Mouse (Mus musculus): ENCODE data around the gene Mbnl1.

Gene Mbnl1

DNA sequence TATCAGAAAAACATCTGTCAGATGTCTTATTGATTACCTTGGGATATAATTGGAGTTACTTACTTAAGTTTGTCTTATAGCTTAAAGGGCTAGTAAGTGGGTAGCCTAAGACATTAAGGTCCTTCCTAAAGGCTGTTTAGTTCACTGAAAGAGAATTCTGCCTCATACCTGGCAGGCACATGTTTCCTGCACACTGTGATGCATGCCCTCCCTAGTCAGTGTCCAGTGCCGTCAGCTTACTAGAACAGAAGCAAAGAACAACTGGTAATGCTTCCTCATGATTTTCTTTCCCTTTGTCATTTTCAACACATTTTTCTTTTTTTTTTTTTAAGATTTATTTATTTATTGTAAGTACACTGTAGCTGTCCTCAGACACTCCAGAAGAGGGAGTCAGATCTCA, 51.5 kb downstream of the Mbnl1 start:
- no peak for DNase-seq

- no peak for DNase-seq
Observed at GRCm38 (mm10) chr3:60531286-60531685, 58.7 kb downstream of the Mbnl1 start.

GRCm38 (mm10) chr3:60531826-60532225, 59.2 kb downstream of the Mbnl1 start:
- DNase-seq = no peak

DNA sequence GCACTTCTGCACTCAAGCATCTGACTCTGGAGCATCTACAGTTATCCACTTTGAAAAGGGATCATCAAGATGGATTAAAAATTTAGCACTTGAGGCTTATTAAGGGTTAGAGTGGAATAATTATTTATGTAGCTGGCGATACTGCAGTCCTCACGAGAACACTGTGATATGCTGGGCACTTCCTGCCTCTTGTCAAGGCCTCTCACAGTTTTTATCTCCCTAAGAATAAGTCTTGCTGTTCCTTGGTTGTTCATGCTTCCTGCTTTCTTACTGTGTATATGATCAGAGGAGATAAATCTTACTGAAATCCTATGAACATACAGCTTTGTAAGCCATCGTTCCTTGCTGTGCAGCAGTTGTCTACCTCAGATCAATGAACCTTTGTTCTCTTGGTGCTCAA, 62.6 kb downstream of the Mbnl1 start:
- no peak for DNase-seq

DNA sequence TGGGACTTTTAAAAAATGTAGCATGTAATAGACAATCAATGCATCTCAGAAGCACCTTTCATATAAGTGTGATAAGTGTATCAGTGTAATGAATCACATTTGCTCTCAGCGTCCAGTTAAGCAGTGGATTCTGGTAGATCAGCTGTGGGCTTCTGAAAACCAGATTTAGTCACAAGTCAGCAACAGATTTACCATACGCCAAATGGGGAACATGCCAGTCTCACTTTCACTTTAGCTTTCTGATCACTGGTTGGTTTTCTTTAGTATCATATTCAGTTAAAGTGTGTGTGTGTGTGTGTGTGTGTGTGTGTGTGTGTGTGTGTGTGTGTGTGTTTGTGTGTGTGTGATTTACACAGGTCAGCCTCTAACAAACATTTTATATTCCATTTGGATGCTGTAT, 64.4 kb downstream of the Mbnl1 start:
- no peak for DNase-seq

GRCm38 (mm10) chr3:60538214-60538971, 65.8 kb downstream of the Mbnl1 start:
- no peak for DNase-seq

GRCm38 (mm10) chr3:60541121-60541520, 68.5 kb downstream of the Mbnl1 start:
- no peak for DNase-seq

DNA sequence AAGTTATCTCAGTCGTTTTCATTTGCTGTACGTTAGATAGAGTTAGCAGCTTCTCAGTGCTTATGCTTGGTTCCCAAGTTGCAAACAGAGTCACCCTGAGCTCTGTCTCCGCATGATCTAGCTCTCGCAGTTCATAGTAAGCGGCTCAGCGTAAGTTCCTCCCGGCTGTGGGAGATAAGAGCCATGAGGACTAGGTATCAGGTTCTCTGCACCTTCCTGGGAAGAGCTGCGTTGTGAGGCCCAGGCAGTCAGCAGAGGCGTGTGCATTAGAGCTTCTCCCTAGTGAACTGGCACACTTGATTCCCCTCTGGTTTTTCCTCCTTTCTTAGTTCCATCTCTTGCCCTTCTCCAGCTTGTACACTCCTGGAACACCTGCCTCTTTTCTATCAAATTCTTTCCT, 73.6 kb downstream of the Mbnl1 start:
- no peak for DNase-seq

- no peak for DNase-seq
Observed at GRCm38 (mm10) chr3:60546904-60547303, 74.3 kb downstream of the Mbnl1 start.

DNA sequence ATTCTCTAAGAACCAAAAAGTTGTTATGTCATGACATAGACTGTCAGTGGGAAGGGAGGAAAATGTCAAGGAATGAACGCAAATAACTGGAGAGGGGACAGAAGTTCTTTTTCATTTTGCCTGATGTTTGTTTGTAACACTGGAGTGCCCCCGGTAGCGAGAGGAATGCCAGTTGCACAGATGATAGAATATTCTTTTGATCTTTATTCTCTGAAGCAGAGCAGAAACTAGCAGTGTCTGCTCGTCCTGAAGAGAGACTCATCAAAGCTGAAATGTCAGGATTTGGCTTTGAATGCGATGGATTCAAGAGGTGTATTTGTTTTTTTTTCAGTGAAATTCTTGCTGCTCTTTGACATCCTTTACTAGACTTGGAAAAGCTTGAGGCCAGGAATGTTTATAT, 77.9 kb downstream of the Mbnl1 start:
- no peak for DNase-seq

- no peak for DNase-seq
Observed at GRCm38 (mm10) chr3:60551650-60552049, 79.0 kb downstream of the Mbnl1 start.

DNA sequence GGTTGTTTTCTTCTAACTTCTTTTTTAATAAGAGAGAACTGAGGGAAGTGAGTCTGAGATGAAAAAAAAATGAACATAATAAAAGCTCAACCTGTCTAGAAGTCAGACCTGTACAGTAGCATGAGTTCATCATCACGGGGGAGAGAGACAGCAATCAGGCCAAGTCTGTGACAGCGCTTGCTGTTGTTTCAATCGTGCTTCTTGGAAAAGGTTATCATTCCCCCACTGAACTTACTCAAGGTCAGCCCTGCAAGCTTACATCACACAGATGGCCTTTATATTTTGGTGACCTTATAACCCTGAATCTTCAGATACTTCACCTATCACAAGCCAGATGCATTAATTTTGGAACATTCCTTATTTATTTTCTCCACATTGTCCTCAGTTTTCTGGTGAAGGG, 80.4 kb downstream of the Mbnl1 start:
- DNase-seq = no peak

DNA sequence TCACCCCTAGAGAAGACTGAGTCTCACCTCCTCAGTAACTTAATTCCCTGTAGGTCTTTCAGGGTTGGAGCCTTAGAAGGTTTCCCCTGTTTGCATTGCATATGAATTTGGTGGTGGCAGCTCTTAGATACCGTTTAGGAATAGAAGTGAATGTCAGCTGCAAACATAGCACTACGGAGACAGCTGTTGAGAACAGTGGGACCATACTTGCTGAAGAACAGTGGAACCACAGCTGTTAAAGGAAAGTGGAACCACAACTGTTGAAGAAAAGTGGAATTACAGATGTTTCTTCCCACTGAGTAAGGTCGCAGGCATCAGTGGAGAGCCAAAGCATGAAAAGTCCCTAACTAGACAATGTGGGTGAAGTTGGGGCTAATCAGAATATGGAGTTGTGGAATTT, 84.0 kb downstream of the Mbnl1 start:
- no peak for DNase-seq

DNA sequence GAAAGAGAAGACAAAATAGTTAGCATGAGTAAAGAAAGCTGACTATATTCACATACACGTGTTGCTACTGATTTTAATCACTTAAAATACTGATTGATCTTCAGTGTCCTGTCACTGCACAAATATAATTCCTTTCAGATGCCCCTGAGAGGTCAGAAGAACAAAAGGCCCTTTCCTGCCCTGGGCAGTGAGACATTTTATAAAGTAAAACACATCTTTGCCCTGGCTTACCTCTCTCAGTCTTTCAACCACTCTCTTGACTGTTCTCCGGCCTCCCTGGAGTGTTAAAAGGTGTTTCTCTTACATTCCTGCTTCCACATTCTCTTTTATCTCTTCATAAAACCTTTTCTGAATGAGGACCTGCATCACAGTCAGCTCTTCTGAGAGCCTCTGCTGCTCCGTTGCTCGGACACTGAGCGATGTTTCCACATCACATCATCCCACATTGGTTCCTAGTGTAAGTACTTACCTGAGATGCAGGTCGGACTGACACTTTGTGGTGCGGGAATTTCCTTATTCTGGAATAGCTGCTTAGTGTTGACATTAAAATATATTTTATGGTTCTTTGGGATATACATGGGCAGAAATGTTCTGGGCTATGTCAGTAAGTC, 85.7 kb downstream of the Mbnl1 start:
- DNase-seq = no peak

DNA sequence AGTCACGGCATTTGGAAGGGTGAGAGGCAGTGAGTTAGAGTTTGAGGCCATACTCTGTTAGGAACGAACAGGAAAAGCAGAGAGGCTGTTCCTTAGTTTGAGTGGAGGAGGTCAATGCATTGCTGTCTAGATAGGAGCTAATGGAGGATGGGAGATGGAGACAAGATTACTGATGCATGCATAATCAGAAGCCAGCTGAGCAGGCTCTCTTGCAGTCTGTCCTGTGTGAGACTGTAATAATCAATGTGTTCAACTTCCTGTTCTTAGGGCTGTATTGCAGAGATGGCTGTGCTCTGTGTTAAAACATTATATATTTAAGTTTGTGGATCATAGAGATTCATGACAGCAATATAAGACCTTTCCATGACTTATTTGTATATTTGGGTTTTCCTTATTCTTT, 87.1 kb downstream of the Mbnl1 start:
- no peak for DNase-seq

GRCm38 (mm10) chr3:60563529-60564243, 91.1 kb downstream of the Mbnl1 start:
- DNase-seq = no peak

DNA sequence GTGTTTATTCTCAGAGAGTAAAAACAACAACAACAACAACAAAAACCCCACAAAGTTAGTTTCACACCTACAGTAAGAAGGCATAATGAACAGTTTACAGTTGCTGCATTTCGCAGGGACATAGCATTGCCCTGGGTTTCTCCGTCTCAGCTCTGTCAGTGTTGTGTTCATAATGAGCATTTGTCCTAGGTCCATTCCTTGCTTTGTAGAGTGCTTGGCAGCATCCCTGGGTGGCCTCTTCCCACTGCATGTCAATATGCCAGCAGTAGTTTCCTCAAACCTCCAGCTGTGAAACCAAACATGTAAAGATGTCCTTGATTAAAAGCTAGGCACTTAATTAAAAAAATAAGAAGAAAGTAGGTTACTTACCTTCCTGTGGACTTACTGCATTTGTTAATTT, 91.6 kb downstream of the Mbnl1 start:
- no peak for DNase-seq

- DNase-seq = no peak
Observed at GRCm38 (mm10) chr3:60565204-60565603, 92.6 kb downstream of the Mbnl1 start.

DNA sequence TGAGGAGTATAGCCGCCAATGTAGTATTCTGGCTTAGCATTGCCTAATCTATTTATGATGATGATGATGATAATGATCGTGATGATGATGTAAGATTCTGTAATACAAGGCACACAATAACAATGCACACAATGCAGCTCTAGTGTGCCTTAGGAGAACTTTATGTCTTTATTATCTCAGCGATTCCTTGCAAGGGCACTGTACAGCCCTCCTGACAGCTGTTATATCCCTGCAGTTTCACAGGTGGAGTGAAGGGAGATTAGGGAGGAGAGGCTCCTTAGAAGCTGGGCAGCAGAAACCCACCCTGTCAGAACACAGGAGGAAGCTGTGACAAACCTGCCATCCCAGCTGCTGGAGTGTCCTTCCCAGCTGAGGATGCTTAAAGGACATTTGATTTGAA, 93.3 kb downstream of the Mbnl1 start:
- DNase-seq = no peak

GRCm38 (mm10) chr3:60568171-60568684, 95.6 kb downstream of the Mbnl1 start:
- DNase-seq = no peak

- no peak for DNase-seq
Observed at GRCm38 (mm10) chr3:60568801-60569568, 96.4 kb downstream of the Mbnl1 start.

GRCm38 (mm10) chr3:60569781-60570180, 97.2 kb downstream of the Mbnl1 start:
- DNase-seq = no peak

- DNase-seq = peak; percentile 61
Observed at GRCm38 (mm10) chr3:60570491-60571022, 97.9 kb downstream of the Mbnl1 start.

Measured in cerebellum, adult 8-10 months (tissue).